Mouse (Mus musculus): Measurements from ENCODE around the gene Pdzd2. TPM values are rescaled to one million over a fixed set of nuclear protein-coding genes. Genes with fewer than 3 reads are reported as not detected.
A peak's percentile ranks its signal among the peaks of the same experiment; 100 is the strongest.

Pdzd2 gene
- polyA plus RNA-seq, 1 experiment from 2014 or later, result 27.0 TPM

DNA sequence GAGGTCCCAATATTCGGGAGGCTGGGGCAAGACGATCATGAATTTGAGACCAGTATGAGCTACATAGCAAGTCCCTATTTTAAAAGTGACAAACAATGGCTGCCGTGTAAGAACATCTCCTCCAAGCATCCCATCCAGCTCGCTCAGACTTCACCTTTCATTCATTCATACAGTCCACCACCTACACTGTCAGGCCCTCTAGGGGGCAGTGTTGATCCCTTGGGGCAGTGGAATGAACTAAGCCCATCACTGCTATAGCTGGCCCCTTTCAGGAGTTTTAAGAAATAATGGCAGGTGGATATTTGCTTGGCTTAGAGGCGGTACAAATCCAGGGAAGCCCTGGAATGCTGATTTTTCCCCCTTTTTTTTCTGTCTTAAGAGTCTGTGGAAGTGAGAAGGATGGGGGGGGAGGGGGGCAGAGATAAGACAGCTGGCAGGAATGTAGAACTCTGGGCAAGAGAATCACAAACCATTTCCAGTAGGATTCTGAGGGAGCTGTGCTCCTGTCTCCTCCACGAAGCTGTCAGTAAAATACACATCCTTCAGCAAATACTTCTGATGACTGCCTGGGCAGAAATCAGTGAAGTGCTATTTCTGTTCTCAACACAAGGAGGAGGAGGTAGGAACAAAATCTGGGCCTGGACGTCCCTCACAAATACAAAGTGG, 49.9 kb downstream of the Pdzd2 start:
- H3K9me3 ChIP-seq (replicated peaks; ENCODE audit: control insufficient read depth, low read length), result no peaks in the 10 kb centered on the region; the same call in 1 of the 2 replicates
- H3K4me3 ChIP-seq (replicated peaks; ENCODE audit: low read length), result no peak overlapping the region
- H3K27me3 ChIP-seq (ENCODE audit: control insufficient read depth, insufficient read depth, low read length), result no peaks in the 10 kb centered on the region
- no peak overlapping the region for H3K27ac ChIP-seq (ENCODE audit: low read length)
- no peak overlapping the region for H3K4me2 ChIP-seq (ENCODE audit: low read depth, low read length)
- H3K9ac ChIP-seq (ENCODE audit: low read length), result no peak overlapping the region
- H3K36me3 ChIP-seq (ENCODE audit: control insufficient read depth, insufficient read depth, low read length), result no peaks in the 10 kb centered on the region
- H3K4me1 ChIP-seq (ENCODE audit: control insufficient read depth, insufficient read depth, low read length), result no peaks in the 10 kb centered on the region
- no peak for ATAC-seq (ENCODE audit: insufficient read depth, low FRiP score)
- WGBS, result 70% methylated on average over 7 of the region's 7 CpGs

DNA sequence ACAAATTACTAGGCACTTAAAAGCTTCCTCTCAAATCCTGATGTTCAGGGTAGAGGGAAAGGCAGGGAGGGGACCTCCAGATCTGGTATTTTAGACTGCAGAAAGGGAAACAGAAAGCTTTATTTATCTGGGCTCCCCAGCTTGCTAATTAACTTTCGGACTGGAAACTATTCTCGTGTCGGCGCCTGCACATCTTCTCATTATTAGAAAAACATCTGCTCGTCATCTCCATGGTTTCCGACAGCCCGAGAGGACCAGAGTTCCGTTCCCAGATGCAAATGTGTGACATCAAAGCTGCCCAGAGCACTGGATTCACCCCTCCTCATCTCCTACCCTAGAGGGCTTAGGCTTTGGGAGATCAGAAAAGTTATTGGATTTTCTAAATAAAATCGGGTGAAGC, 57.2 kb downstream of the Pdzd2 start:
- Histone ChIP-seq H3K27ac (ENCODE audit: low read length) (peak overlapping the region; percentile 24; the same call in 1 of the 2 replicates), H3K9ac (ENCODE audit: low read length) (no peak overlapping the region), H3K27me3 (ENCODE audit: control insufficient read depth, insufficient read depth, low read length) (no peaks in the 10 kb centered on the region), H3K9me3 (replicated peaks; ENCODE audit: control insufficient read depth, low read length) (no peaks in the 10 kb centered on the region; the same call in 1 of the 2 replicates), H3K36me3 (ENCODE audit: control insufficient read depth, insufficient read depth, low read length) (no peaks in the 10 kb centered on the region), H3K4me2 (ENCODE audit: low read depth, low read length) (no peak overlapping the region), H3K4me1 (ENCODE audit: control insufficient read depth, insufficient read depth, low read length) (peaks cover 19% of the 10 kb centered on the region), H3K4me3 (replicated peaks; ENCODE audit: low read length) (no peak overlapping the region)
- ATAC-seq (ENCODE audit: insufficient read depth, low FRiP score), result 0 out of 2 replicates have a peak, but pooled peaks have one; percentile 38
- WGBS, result 43% methylated on average over 9 of the region's 9 CpGs

DNA sequence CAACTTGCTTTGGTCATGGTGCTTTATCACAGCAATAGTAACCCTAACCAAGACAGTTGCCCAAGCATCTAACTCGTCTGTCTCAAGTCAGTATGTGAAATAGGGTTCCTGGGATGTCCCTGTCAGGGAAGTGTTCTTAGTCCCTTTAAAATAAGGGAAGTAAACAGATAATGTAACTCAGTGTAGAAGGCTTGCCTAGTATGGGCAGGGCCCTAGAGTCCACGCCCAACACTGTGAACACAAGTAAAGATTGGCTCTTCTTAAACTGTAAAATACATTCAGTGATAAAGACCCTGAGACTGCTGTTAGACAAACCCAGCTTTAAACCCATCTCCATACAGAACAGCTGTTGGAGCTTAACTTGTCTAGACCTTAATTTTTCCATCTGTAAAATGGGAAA, 57.8 kb downstream of the Pdzd2 start:
- no peak for ATAC-seq (ENCODE audit: insufficient read depth, low FRiP score)
- Histone ChIP-seq H3K27ac (ENCODE audit: low read length) (no peak overlapping the region), H3K36me3 (ENCODE audit: control insufficient read depth, insufficient read depth, low read length) (no peaks in the 10 kb centered on the region), H3K9me3 (replicated peaks; ENCODE audit: control insufficient read depth, low read length) (no peaks in the 10 kb centered on the region; the same call in 1 of the 2 replicates), H3K27me3 (ENCODE audit: control insufficient read depth, insufficient read depth, low read length) (no peaks in the 10 kb centered on the region), H3K4me3 (replicated peaks; ENCODE audit: low read length) (no peak overlapping the region), H3K4me1 (ENCODE audit: control insufficient read depth, insufficient read depth, low read length) (peaks cover 19% of the 10 kb centered on the region), H3K9ac (ENCODE audit: low read length) (no peak overlapping the region), H3K4me2 (ENCODE audit: low read depth, low read length) (no peak overlapping the region)
- WGBS, result 81% methylated on average over 2 of the region's 2 CpGs

DNA sequence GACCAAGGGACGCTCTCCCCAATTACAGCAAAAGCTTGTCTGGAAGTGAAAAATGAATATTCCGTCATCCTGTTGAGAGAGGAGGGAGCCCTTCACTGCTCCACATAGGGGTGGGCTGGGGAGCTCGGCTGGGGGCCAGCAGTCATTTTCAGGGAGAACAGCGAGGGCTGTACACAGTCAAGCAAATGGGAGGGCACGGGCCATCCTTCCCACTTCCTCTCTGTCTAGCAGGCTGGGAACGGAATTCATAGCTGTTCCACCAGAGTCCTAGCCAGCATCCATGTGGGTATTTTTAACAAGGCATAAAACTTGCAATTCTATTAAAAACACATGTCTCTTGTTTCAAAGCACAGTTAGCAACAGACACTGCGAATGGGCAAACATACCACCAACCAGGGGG, 59.0 kb downstream of the Pdzd2 start:
- ATAC-seq (ENCODE audit: insufficient read depth, low FRiP score), result peak; percentile 82
- 0 out of 2 replicates have a peak overlapping the region, but pooled peaks have one; percentile 1 for H3K4me2 ChIP-seq (ENCODE audit: low read depth, low read length)
- H3K4me3 ChIP-seq (replicated peaks; ENCODE audit: low read length), result no peak overlapping the region
- H3K27ac ChIP-seq (ENCODE audit: low read length), result peak overlapping the region; percentile 47
- WGBS, result 32% methylated on average over 7 of the region's 7 CpGs
- H3K36me3 ChIP-seq (ENCODE audit: control insufficient read depth, insufficient read depth, low read length), result no peaks in the 10 kb centered on the region
- H3K9ac ChIP-seq (ENCODE audit: low read length), result no peak overlapping the region
- H3K4me1 ChIP-seq (ENCODE audit: control insufficient read depth, insufficient read depth, low read length), result peaks cover 19% of the 10 kb centered on the region
- H3K9me3 ChIP-seq (replicated peaks; ENCODE audit: control insufficient read depth, low read length), result no peaks in the 10 kb centered on the region; the same call in 1 of the 2 replicates
- H3K27me3 ChIP-seq (ENCODE audit: control insufficient read depth, insufficient read depth, low read length), result no peaks in the 10 kb centered on the region

DNA sequence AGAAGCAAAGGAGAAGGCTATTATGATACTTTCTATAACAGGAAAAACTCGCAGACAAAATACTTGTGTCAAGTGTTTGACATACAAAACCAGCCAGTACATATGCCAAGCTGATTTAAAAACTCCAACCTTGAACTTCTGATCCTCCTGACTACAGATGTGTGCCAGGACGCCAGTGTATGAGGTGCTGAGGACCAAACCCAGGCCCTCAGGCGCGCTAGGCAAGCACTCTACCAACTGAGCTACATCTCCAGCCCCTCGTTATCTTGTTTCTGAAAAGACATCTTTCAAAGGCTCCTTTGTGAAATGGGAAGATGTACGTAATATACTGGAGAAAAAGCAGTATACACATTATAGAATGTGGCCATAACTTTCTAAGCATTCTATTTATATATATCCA, 59.7 kb downstream of the Pdzd2 start:
- no peak overlapping the region for H3K4me3 ChIP-seq (replicated peaks; ENCODE audit: low read length)
- no peak overlapping the region for H3K9ac ChIP-seq (ENCODE audit: low read length)
- H3K27ac ChIP-seq (ENCODE audit: low read length), result no peak overlapping the region
- 79% methylated on average over 6 of the region's 6 CpGs for WGBS
- ATAC-seq (ENCODE audit: insufficient read depth, low FRiP score), result no peak
- no peaks in the 10 kb centered on the region for H3K36me3 ChIP-seq (ENCODE audit: control insufficient read depth, insufficient read depth, low read length)
- no peaks in the 10 kb centered on the region; the same call in 1 of the 2 replicates for H3K9me3 ChIP-seq (replicated peaks; ENCODE audit: control insufficient read depth, low read length)
- no peaks in the 10 kb centered on the region for H3K27me3 ChIP-seq (ENCODE audit: control insufficient read depth, insufficient read depth, low read length)
- H3K4me2 ChIP-seq (ENCODE audit: low read depth, low read length), result no peak overlapping the region
- H3K4me1 ChIP-seq (ENCODE audit: control insufficient read depth, insufficient read depth, low read length), result peaks cover 19% of the 10 kb centered on the region

DNA sequence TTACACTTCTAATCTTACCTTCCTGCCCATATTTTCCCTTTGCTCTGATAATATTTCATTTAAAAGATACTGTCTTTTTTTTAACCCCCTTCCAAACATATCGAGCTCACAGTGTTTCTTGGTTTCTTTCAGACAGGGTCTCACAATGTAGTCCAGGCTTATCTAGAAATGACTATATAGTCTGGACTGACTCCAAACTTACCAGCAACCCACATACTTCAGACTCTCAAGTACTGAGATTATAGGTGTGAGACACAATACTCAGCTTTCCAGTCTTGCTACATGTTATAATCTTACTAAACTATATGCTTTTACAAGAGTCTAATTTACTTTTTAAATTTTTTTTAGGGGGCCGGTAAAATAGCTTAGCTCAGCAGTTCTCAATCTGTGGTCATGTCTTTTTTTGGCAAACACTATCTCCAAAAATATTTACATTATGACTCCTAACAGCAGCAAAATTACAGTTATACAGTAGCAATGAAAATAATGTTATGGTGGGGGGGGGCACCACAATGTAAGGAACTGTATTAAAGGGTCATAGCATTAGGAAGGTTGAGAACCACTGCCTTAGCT, 61.1 kb downstream of the Pdzd2 start:
- no peak for ATAC-seq (ENCODE audit: insufficient read depth, low FRiP score)
- 59% methylated on average over 2 of the region's 2 CpGs for WGBS

DNA sequence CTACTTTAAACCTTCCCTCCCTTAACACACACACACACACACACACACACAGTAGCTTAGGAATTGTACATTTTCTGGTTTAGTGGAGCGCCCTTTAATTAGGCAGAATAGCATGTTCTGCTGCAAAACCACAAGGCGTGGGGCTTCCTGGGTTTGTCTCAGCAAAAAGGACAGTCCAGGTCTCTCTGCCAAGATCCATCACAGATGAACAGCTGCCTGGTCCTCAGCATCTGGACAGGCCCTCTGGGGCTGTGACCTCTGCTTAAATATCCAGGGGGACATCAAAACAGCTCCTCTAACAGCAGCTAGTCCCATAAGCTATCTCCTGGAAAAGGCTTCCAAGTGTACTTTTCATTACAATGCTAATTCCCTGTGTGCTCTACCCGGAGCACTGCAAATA, 64.4 kb downstream of the Pdzd2 start:
- H3K9me3 ChIP-seq (replicated peaks; ENCODE audit: control insufficient read depth, low read length), result no peaks in the 10 kb centered on the region
- ATAC-seq (ENCODE audit: insufficient read depth, low FRiP score), result no peak
- H3K4me1 ChIP-seq (ENCODE audit: control insufficient read depth, insufficient read depth, low read length), result no peaks in the 10 kb centered on the region
- no peak overlapping the region for H3K27ac ChIP-seq (ENCODE audit: low read length)
- no peak overlapping the region for H3K9ac ChIP-seq (ENCODE audit: low read length)
- no peak overlapping the region for H3K4me2 ChIP-seq (ENCODE audit: low read depth, low read length)
- no peaks in the 10 kb centered on the region for H3K36me3 ChIP-seq (ENCODE audit: control insufficient read depth, insufficient read depth, low read length)
- H3K27me3 ChIP-seq (ENCODE audit: control insufficient read depth, insufficient read depth, low read length), result no peaks in the 10 kb centered on the region
- no peak overlapping the region for H3K4me3 ChIP-seq (replicated peaks; ENCODE audit: low read length)
- 80% methylated on average over 3 of the region's 3 CpGs for WGBS

More for the DNA sequence above, 61.1 kb downstream of the Pdzd2 start:
- no peak overlapping the region for H3K9ac ChIP-seq (ENCODE audit: low read length)
- H3K27ac ChIP-seq (ENCODE audit: low read length), result no peak overlapping the region
- H3K9me3 ChIP-seq (replicated peaks; ENCODE audit: control insufficient read depth, low read length), result no peaks in the 10 kb centered on the region
- no peak overlapping the region for H3K4me3 ChIP-seq (replicated peaks; ENCODE audit: low read length)
- no peak overlapping the region for H3K4me2 ChIP-seq (ENCODE audit: low read depth, low read length)
- no peaks in the 10 kb centered on the region for H3K27me3 ChIP-seq (ENCODE audit: control insufficient read depth, insufficient read depth, low read length)
- H3K4me1 ChIP-seq (ENCODE audit: control insufficient read depth, insufficient read depth, low read length), result peaks cover 19% of the 10 kb centered on the region
- no peaks in the 10 kb centered on the region for H3K36me3 ChIP-seq (ENCODE audit: control insufficient read depth, insufficient read depth, low read length)

DNA sequence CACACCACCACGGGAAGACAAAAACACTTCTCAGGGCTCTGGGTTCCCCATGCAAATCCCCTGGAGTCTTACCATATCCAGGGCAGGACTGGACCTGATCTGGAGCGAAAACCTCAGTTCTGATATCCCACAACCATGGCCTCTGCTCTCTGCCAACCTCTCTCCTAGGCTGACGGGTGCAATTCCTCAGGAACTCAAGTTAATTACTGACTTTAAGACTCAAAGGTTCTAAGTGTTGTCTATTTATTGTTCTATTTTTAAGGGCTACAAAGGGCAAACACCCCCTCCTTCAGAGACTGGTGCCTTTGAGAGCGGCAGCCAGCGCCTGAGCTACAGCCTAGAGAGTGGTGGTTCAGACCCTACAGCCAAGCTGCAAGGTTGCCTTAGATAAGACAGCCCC, 65.7 kb downstream of the Pdzd2 start:
- WGBS, result 86% methylated on average over 5 of the region's 5 CpGs
- Histone ChIP-seq H3K36me3 (ENCODE audit: control insufficient read depth, insufficient read depth, low read length) (no peaks in the 10 kb centered on the region), H3K4me1 (ENCODE audit: control insufficient read depth, insufficient read depth, low read length) (no peaks in the 10 kb centered on the region), H3K4me3 (replicated peaks; ENCODE audit: low read length) (no peak overlapping the region), H3K9ac (ENCODE audit: low read length) (no peak overlapping the region), H3K27me3 (ENCODE audit: control insufficient read depth, insufficient read depth, low read length) (no peaks in the 10 kb centered on the region), H3K9me3 (replicated peaks; ENCODE audit: control insufficient read depth, low read length) (no peaks in the 10 kb centered on the region), H3K4me2 (ENCODE audit: low read depth, low read length) (no peak overlapping the region), H3K27ac (ENCODE audit: low read length) (no peak overlapping the region)
- ATAC-seq (ENCODE audit: insufficient read depth, low FRiP score), result no peak

DNA sequence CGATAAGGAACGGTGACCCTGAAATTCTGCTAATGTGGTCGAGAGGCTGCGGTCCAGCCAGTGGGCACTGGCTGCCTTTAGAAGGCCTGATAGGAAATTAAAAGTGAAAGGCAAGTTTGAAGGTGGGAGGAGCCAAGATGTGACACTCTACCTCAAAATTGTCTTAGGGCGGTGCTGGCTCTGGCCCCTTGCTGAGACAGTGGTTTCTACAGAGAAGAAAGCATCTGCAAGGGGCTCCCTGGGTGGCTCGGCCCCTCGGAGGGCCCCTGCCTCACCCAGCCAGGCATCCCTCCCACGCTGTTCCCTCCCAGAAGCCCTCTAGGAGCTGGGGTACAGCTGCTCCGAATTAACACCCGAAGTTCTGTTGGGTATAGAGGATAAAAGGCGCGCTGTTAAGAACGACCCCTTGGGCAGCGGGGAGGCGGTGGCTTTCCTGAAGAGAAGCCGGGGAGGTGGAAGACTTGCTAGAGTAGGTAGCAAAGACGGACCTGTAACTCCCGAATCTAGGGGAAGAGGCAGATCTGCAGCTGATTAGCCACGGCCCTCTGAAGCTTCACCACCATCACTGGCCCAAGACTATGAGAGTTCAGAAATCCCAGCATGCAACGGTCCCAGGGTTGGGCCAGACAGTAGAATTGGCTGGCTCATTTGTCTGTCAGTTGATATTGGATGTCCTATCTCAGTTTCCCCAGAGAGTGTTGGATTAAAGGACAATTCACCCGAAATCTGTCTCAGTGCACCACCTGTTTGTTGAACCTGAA, 71.8 kb downstream of the Pdzd2 start:
- Histone ChIP-seq H3K27ac (ENCODE audit: low read length) (no peak overlapping the region), H3K4me1 (ENCODE audit: control insufficient read depth, insufficient read depth, low read length) (0 out of 2 replicates have a peak, but pooled peaks cover 6% of the 10 kb centered on the region), H3K9ac (ENCODE audit: low read length) (peak overlapping the region; percentile 40), H3K9me3 (replicated peaks; ENCODE audit: control insufficient read depth, low read length) (no peaks in the 10 kb centered on the region), H3K36me3 (ENCODE audit: control insufficient read depth, insufficient read depth, low read length) (no peaks in the 10 kb centered on the region), H3K4me3 (replicated peaks; ENCODE audit: low read length) (0 out of 2 replicates have a peak overlapping the region, but pooled peaks have one; percentile 6), H3K27me3 (ENCODE audit: control insufficient read depth, insufficient read depth, low read length) (no peaks in the 10 kb centered on the region), H3K4me2 (ENCODE audit: low read depth, low read length) (peak overlapping the region; percentile 29; the same call in 1 of the 2 replicates)
- ATAC-seq (ENCODE audit: insufficient read depth, low FRiP score), result 0 out of 2 replicates have a peak, but pooled peaks have one; percentile 25
- WGBS, result 47% methylated on average over 21 of the region's 21 CpGs

All from stomach, embryonic 16.5 days (tissue).